ENCODE assay signal across 8 mouse cellular contexts in the genomic region with DNA sequence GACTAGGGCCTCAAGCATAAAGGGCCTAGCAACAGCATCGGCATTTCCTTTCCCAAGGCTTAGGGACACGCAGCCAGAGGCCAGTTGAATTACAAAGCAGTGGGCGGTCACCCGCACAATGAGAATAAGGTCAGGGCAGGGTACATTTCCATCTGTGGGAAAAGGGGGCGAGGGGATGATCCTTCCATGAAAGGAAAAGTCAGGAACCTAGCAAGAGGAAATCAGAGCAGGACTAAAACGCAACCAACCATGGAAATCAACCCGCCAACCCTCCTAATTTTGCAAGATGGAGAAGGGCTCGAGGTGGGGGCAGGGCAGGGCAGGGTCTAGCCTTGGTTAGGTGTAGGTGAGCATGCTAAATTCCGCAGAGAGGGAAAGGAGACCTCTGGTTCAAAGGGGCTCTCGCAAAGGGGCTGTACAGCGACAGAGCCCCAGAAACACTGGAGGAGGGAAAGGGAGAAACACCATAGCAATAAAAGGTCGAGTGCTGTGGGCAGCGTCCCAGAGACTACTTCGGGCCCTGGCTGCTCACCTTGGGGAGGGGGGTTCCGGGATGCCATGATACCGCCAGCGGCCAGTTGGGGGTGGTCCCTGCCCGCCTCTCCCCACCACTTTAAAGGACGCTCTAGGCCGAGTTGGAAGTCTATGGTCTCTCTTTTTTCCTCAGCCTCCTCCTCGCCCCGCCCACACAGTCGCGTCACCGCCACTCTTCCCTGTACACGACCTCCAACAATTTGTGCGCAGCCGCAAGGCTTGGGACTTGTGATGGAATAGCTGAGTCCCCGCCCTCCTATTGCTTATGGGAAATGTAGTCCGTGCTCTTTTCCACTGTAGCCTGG. TPM values are rescaled to one million over a fixed set of nuclear protein-coding genes. Genes with fewer than 3 reads are reported as not detected.
DNase-seq lines count a peak whose midpoint lies in the region; ATAC-seq lines count a peak whose summit lies in the region.

A gene (minus strand): TSS at position 705 of the 839 bp plus-strand sequence.

- ATAC-seq in hindbrain, embryonic 15.5 days (ENCODE audit: low FRiP score, low read depth) = peak; percentile 99

- H3K4me1 ChIP-seq in hindbrain, embryonic 15.5 days (replicated peaks) = 0 out of 2 replicates have a peak, but pooled peaks cover 3% of the 10 kb centered on the region

- H3K9ac ChIP-seq in hindbrain, embryonic 15.5 days = peak within 1 kb of the TSS; percentile 60

- 12% methylated on average over 30 of the region's 30 CpGs for WGBS in hindbrain, embryonic 15.5 days
- WGBS in macrophage (ENCODE audit: missing documents) = 11% methylated on average over 27 of the region's 30 CpGs

- H3K79me2 ChIP-seq in macrophage (ENCODE audit: inconsistent target) = peaks cover 12% of the 10 kb centered on the region; the same call in 1 of the 2 replicates

- H3K9me3 ChIP-seq in hindbrain, embryonic 15.5 days = no peaks in the 10 kb centered on the region

- H3K4me2 ChIP-seq in hindbrain, embryonic 15.5 days = peak within 1 kb of the TSS; percentile 54

- H3K36me3 ChIP-seq in hindbrain, embryonic 15.5 days = no peaks in the 10 kb centered on the region
- H3K36me3 ChIP-seq in macrophage (ENCODE audit: inconsistent target) = no peaks in the 10 kb centered on the region

- H3K27ac ChIP-seq in hindbrain, embryonic 15.5 days (replicated peaks) = peak within 1 kb of the TSS; percentile 91
- peak within 1 kb of the TSS; percentile 83 for H3K27ac ChIP-seq in macrophage

- H3K4me3 ChIP-seq in hindbrain, embryonic 15.5 days = peak within 1 kb of the TSS; percentile 48
- peak within 1 kb of the TSS; percentile 67 for H3K4me3 ChIP-seq in macrophage (ENCODE audit: inconsistent target)

- H3K27me3 ChIP-seq in hindbrain, embryonic 15.5 days = no peaks in the 10 kb centered on the region

- peak; percentile 92 for DNase-seq in T-cell, adult 2 months (ENCODE audit: low spot score)
- peak; percentile 89 to 91 for DNase-seq in cerebellum, postnatal 36 days
- DNase-seq in frontal cortex, postnatal 36 days (ENCODE audit: low spot score in 2 of 2) = peak; percentile 91 to 94
- peak; percentile 94 to 95 for DNase-seq in left cerebral cortex, adult 18-20 months (ENCODE audit: low spot score in 2 of 2)
- peak; percentile 95 for DNase-seq in right cerebral cortex, adult 18-20 months
- DNase-seq in urinary bladder, postnatal 10 days (ENCODE audit: low spot score) = peak; percentile 68

RNA-seq across cellular contexts. Expression of the gene that starts here (rescaled TPM):
- polyA plus RNA-seq in hindbrain, embryonic 15.5 days (2015; fragmentation: Nextera tagmentation; extraction: Ambion mirVana) = 55.1 and 58.6 TPM in 2 replicates
- 10 to 100 TPM; 44.9 to 47.2 TPM for total RNA-seq in left cerebral cortex, adult 18-20 months (2021)
- total RNA-seq in macrophage (2018; cell fraction: chromatin; rRNA removed) = 10 to 100 TPM in 13 of 26 experiments, 1 to 10 TPM in 13; 2.4 to 22.2 (median 9.8) TPM
- 10 to 100 TPM; 22.7 to 43.9 (median 35.1) TPM for total RNA-seq in macrophage (2018; cell fraction: cytosol; rRNA removed)
- 10 to 100 TPM in 21 of 26 experiments, 1 to 10 TPM in 5; 8.0 to 33.4 (median 14.3) TPM for total RNA-seq in macrophage (2018; cell fraction: nucleus; rRNA removed)
- 34.3 to 50.5 TPM (median 43.6 TPM) in 3 replicates for polyA plus RNA-seq in macrophage (2018)

Comparison
In these comparisons a context has a peak if more than half of its experiments do, and no peak if none do; other contexts are left out.
1. Peak in every context shown above with its lines: DNase-seq, ATAC-seq, H3K4me3 ChIP-seq and H3K27ac ChIP-seq.